In genomic region chr7:73765186-73765903, GRCm38 (mm10) we compare ENCODE assay signal across 1 mouse cellular context.
TF ChIP-seq lines count a peak whose summit lies in the region.

No protein-coding gene starts in this region.

TF ChIP-seq in MEL, 35 proteins besides CTCF, POLR2A, EP300 and RAD21 (continued from another document):
- peak; percentile 59; the same call in 1 of the 2 replicates for TF ChIP-seq MEF2A (IDR thresholded peaks at IDR 0.05; ENCODE audit: extremely low read depth, insufficient replicate concordance, low read depth, low read length, poor library complexity, severe bottlenecking)
- peak; percentile 63; the same call in 1 of the 2 replicates for TF ChIP-seq ZMIZ1 (IDR thresholded peaks at IDR 0.05; ENCODE audit: low read depth, low read length)
- peak; percentile 48; the same call in 1 of the 2 replicates for TF ChIP-seq KAT2A (conservative IDR thresholded peaks at IDR 0.05; ENCODE audit: low read depth, low read length)
- peak; percentile 99 for TF ChIP-seq TCF12 (IDR thresholded peaks at IDR 0.05; ENCODE audit: low read depth, low read length)
- TF ChIP-seq CHD2 (IDR thresholded peaks at IDR 0.05; ENCODE audit: low read length): peak; percentile 54
